Mouse (Mus musculus) thymus, adult 2 months (tissue): ENCODE measurements around the gene Eva1c.

Experiments
- CTCF ChIP-seq: fragments of 200-500 bp; IDR thresholded peaks from 2 replicates; pipeline ENCODE4 v1.5.1; 2012; ENCODE audit warnings: mild to moderate bottlenecking, control low read depth, low read length, moderate library complexity, borderline replicate concordance; ENCODE audit not compliant: control insufficient read depth, poor library complexity, insufficient read depth; ENCODE audit errors: extremely low read depth
- POLR2A ChIP-seq: fragments of 200-500 bp; IDR thresholded peaks from 2 replicates; pipeline ENCODE4 v1.6.1; 2012; ENCODE audit warnings: mild to moderate bottlenecking, low read length, control low read depth, moderate library complexity; ENCODE audit not compliant: control insufficient read depth, poor library complexity, insufficient read depth; ENCODE audit errors: extremely low read depth

- TF ChIP-seq CTCF (no peak), POLR2A (no peak)
Observed at GRCm38 (mm10) chr16:90863468-90864046, 37.0 kb downstream of the Eva1c start.
